Mouse (Mus musculus) hindbrain, embryonic 12.5 days (tissue): ENCODE measurements at regions not wholly inside any gene's neighbourhood (a gene's known extent, or its start where the extent isn't known, plus 50 kb on each side); places are given as distances from the start of the nearest gene placed in this dataset.

ENCODE experiments used
- ATAC-seq: fragments of 200-750 bp; cut with Nextera tagmentation; 2 replicates; pipeline ENCODE4 v1.8.0; 2017; ENCODE audit warnings: moderate TSS enrichment; ENCODE audit not compliant: low FRiP score
- H3K27ac ChIP-seq: fragments of 300-500 bp; sonication (generic); 2 replicates; pipeline ENCODE4 v1.5.1; 2016; ENCODE audit warnings: mild to moderate bottlenecking
- H3K27me3 ChIP-seq: fragments of 300-500 bp; sonication (generic); 2 replicates; pipeline ENCODE4 v1.6.1; 2016; ENCODE audit warnings: mild to moderate bottlenecking
- H3K36me3 ChIP-seq: fragments of 300-500 bp; sonication (generic); 2 replicates; pipeline ENCODE4 v1.6.1; 2016; ENCODE audit warnings: mild to moderate bottlenecking
- H3K4me1 ChIP-seq: fragments of 300-500 bp; sonication (generic); 2 replicates; pipeline ENCODE4 v1.6.1; 2016
- H3K4me2 ChIP-seq: fragments of 300-500 bp; sonication (generic); replicated peaks from 2 replicates; pipeline ENCODE4 v1.6.1; 2016; ENCODE audit warnings: mild to moderate bottlenecking
- H3K4me3 ChIP-seq: fragments of 300-500 bp; sonication (generic); 2 replicates; pipeline ENCODE4 v1.5.1; 2016; ENCODE audit warnings: mild to moderate bottlenecking
- H3K9ac ChIP-seq: fragments of 300-500 bp; sonication (generic); 2 replicates; pipeline ENCODE4 v1.6.1; 2016; ENCODE audit warnings: mild to moderate bottlenecking, moderate library complexity
- H3K9me3 ChIP-seq: fragments of 300-500 bp; sonication (generic); replicated peaks from 2 replicates; pipeline ENCODE4 v1.6.1; 2016; ENCODE audit warnings: mild to moderate bottlenecking
- WGBS: fragments of 180-500 bp; shearing (Covaris S2); methylation state at CpG from one replicate; pipeline ENCODE4 v1.1.7; 2016; 5-methylcytosine and 5-hydroxymethylcytosine counted together

GRCm38 (mm10) chr3:101181958-101182357 lies 71.9 kb upstream of the Ptgfrn start:
- Histone ChIP-seq H3K27ac (no peak overlapping the region), H3K36me3 (no peaks in the 10 kb centered on the region), H3K4me1 (no peaks in the 10 kb centered on the region), H3K4me2 (no peak overlapping the region), H3K27me3 (no peaks in the 10 kb centered on the region), H3K9me3 (peaks cover 16% of the 10 kb centered on the region; the same call in 1 of the 2 replicates), H3K9ac (no peak overlapping the region), H3K4me3 (no peak overlapping the region)
- no peak for ATAC-seq
- WGBS, result 85% methylated on average over 11 of the region's 11 CpGs

- Histone ChIP-seq H3K4me2 (no peak overlapping the region), H3K4me1 (no peaks in the 10 kb centered on the region), H3K27ac (no peak overlapping the region), H3K9me3 (peaks cover 12% of the 10 kb centered on the region; the same call in 1 of the 2 replicates), H3K4me3 (no peak overlapping the region), H3K9ac (no peak overlapping the region), H3K27me3 (no peaks in the 10 kb centered on the region), H3K36me3 (no peaks in the 10 kb centered on the region)
- ATAC-seq, result no peak
- 93% methylated on average over 6 of the region's 6 CpGs for WGBS
Measured at GRCm38 (mm10) chr3:101173954-101174353, 63.9 kb upstream of the Ptgfrn start.

- no peak for ATAC-seq
- no peaks in the 10 kb centered on the region for H3K9me3 ChIP-seq
- no peaks in the 10 kb centered on the region for H3K27me3 ChIP-seq
- peaks cover 4% of the 10 kb centered on the region; the same call in 1 of the 2 replicates for H3K4me1 ChIP-seq
- no peak overlapping the region for H3K4me3 ChIP-seq
- no peaks in the 10 kb centered on the region for H3K36me3 ChIP-seq
- 77% methylated on average over 15 of the region's 15 CpGs for WGBS
- no peak overlapping the region for H3K9ac ChIP-seq
- no peak overlapping the region for H3K4me2 ChIP-seq
- no peak overlapping the region for H3K27ac ChIP-seq
Measured at GRCm38 (mm10) chr3:101170037-101171019, 60.2 kb upstream of the Ptgfrn start.

- H3K4me3 ChIP-seq, result no peak overlapping the region
- H3K36me3 ChIP-seq, result no peaks in the 10 kb centered on the region
- no peaks in the 10 kb centered on the region for H3K27me3 ChIP-seq
- H3K9ac ChIP-seq, result no peak overlapping the region
- H3K27ac ChIP-seq, result no peak overlapping the region
- no peak overlapping the region for H3K4me2 ChIP-seq
- 92% methylated on average over 1 of the region's 1 CpGs for WGBS
- H3K9me3 ChIP-seq, result no peaks in the 10 kb centered on the region
- no peak for ATAC-seq
- peaks cover 20% of the 10 kb centered on the region for H3K4me1 ChIP-seq
Measured at GRCm38 (mm10) chr3:101167026-101167425, 56.9 kb upstream of the Ptgfrn start.

GRCm38 (mm10) chr3:101166580-101166979 lies 56.5 kb upstream of the Ptgfrn start:
- Histone ChIP-seq H3K4me1 (peaks cover 24% of the 10 kb centered on the region), H3K4me3 (no peak overlapping the region), H3K36me3 (no peaks in the 10 kb centered on the region), H3K9ac (no peak overlapping the region), H3K9me3 (no peaks in the 10 kb centered on the region), H3K27me3 (no peaks in the 10 kb centered on the region), H3K27ac (no peak overlapping the region), H3K4me2 (no peak overlapping the region)
- 92% methylated on average over 7 of the region's 7 CpGs for WGBS
- ATAC-seq, result no peak

GRCm38 (mm10) chr3:101165261-101165660 lies 55.2 kb upstream of the Ptgfrn start:
- Histone ChIP-seq H3K36me3 (no peaks in the 10 kb centered on the region), H3K9me3 (no peaks in the 10 kb centered on the region), H3K4me3 (no peak overlapping the region), H3K9ac (no peak overlapping the region), H3K4me2 (no peak overlapping the region), H3K27ac (no peak overlapping the region), H3K27me3 (no peaks in the 10 kb centered on the region), H3K4me1 (peaks cover 35% of the 10 kb centered on the region)
- WGBS, result 62% methylated on average over 6 of the region's 6 CpGs
- no peak for ATAC-seq

GRCm38 (mm10) chr3:101164771-101165170 lies 54.7 kb upstream of the Ptgfrn start:
- Histone ChIP-seq H3K9me3 (no peaks in the 10 kb centered on the region), H3K9ac (no peak overlapping the region), H3K4me2 (no peak overlapping the region), H3K27ac (no peak overlapping the region), H3K27me3 (no peaks in the 10 kb centered on the region), H3K4me1 (peaks cover 35% of the 10 kb centered on the region), H3K4me3 (no peak overlapping the region), H3K36me3 (no peaks in the 10 kb centered on the region)
- 83% methylated on average over 5 of the region's 5 CpGs for WGBS
- ATAC-seq, result no peak

- Histone ChIP-seq H3K36me3 (no peaks in the 10 kb centered on the region), H3K9me3 (no peaks in the 10 kb centered on the region), H3K4me2 (no peak overlapping the region), H3K27ac (no peak overlapping the region), H3K27me3 (no peaks in the 10 kb centered on the region), H3K9ac (no peak overlapping the region), H3K4me3 (no peak overlapping the region), H3K4me1 (peaks cover 35% of the 10 kb centered on the region)
- WGBS, result 71% methylated on average over 4 of the region's 4 CpGs
- ATAC-seq, result no peak
Measured at GRCm38 (mm10) chr3:101163991-101164434, 53.9 kb upstream of the Ptgfrn start.

- Histone ChIP-seq H3K4me2 (no peak overlapping the region), H3K27me3 (no peaks in the 10 kb centered on the region), H3K27ac (no peak overlapping the region), H3K9ac (no peak overlapping the region), H3K4me3 (no peak overlapping the region), H3K4me1 (peaks cover 35% of the 10 kb centered on the region), H3K9me3 (no peaks in the 10 kb centered on the region), H3K36me3 (no peaks in the 10 kb centered on the region)
- 31% methylated on average over 16 of the region's 16 CpGs for WGBS
- ATAC-seq, result no peak
Measured at GRCm38 (mm10) chr3:101163160-101163990, 53.3 kb upstream of the Ptgfrn start.

- H3K4me1 ChIP-seq, result peaks cover 35% of the 10 kb centered on the region
- no peak overlapping the region for H3K9ac ChIP-seq
- H3K27me3 ChIP-seq, result no peaks in the 10 kb centered on the region
- no peaks in the 10 kb centered on the region for H3K36me3 ChIP-seq
- ATAC-seq, result no peak
- peak overlapping the region; percentile 71; the same call in 1 of the 2 replicates for H3K27ac ChIP-seq
- H3K9me3 ChIP-seq, result no peaks in the 10 kb centered on the region
- WGBS, result 42% methylated on average over 14 of the region's 14 CpGs
- H3K4me3 ChIP-seq, result no peak overlapping the region
- H3K4me2 ChIP-seq, result 0 out of 2 replicates have a peak overlapping the region, but pooled peaks have one; percentile 2
Measured at GRCm38 (mm10) chr3:101162536-101163159, 52.6 kb upstream of the Ptgfrn start.

GRCm38 (mm10) chr3:101161941-101162531 lies 52.0 kb upstream of the Ptgfrn start:
- no peaks in the 10 kb centered on the region for H3K36me3 ChIP-seq
- no peak overlapping the region for H3K4me3 ChIP-seq
- no peak overlapping the region for H3K9ac ChIP-seq
- H3K4me1 ChIP-seq, result peaks cover 35% of the 10 kb centered on the region
- H3K4me2 ChIP-seq, result peak overlapping the region; percentile 24; the same call in 1 of the 2 replicates
- H3K9me3 ChIP-seq, result no peaks in the 10 kb centered on the region
- peak; percentile 47 for ATAC-seq
- H3K27ac ChIP-seq, result peak overlapping the region; percentile 71
- no peaks in the 10 kb centered on the region for H3K27me3 ChIP-seq
- 40% methylated on average over 14 of the region's 14 CpGs for WGBS
